Mouse (Mus musculus) left cerebral cortex, postnatal 36 days (tissue): ENCODE results near the gene Ilf3. TPM values are rescaled to one million over a fixed set of nuclear protein-coding genes. Genes with fewer than 3 reads are reported as not detected.
A peak's percentile ranks its signal among the peaks of the same experiment; 100 is the strongest.
"Not testable (repeated sequence)": the region's sequence is repeated elsewhere in the genome, so short reads cannot be mapped to it uniquely, and the experiment has no call there.

Source experiments
- DNase-seq, 2 experiments: peaks; one replicate each; pipeline ENCODE4 v3.0.0; 2021 to 2022; ENCODE audit warnings: low spot score in 2 of 2, mixed read lengths in 1 of 2
- intact Hi-C: fragments of 180-260 bp; cut with DNase I; formaldehyde crosslinking; loops from one replicate; pipeline ENCODE4 v1.15.1; 2025
- total RNA-seq, 2 experiments: library from RNA; stranded (reverse); gene quantifications; 2 replicates each; pipeline ENCODE4 v1.2.3; 2021

The Ilf3 gene
- 10 to 100 TPM; 75.5 to 75.9 TPM for total RNA-seq

GRCm38 (mm10) chr9:21367357-21368111 is at the start of gene Ilf3:
Ilf3 (plus strand) TSS chr9:21367871.
- peak; percentile 100 for DNase-seq
- intact Hi-C loops, result loop anchor here (2.0 to 5.0 kb wide), 2 partner anchors 43 to 105 kb away; partner anchors contain the start of gene Qtrt1

GRCm38 (mm10) chr9:21318792-21319191 is 48.9 kb upstream of the Ilf3 start:
- intact Hi-C loops, result no loop called here
- DNase-seq, result no peak

- intact Hi-C loops, result no loop called here
These were observed 48.2 kb upstream of the Ilf3 start for GRCm38 (mm10) chr9:21319503-21319902.

GRCm38 (mm10) chr9:21320280-21320618 is 47.4 kb upstream of the Ilf3 start:
- intact Hi-C loops, result no loop called here
- DNase-seq, result no peak

More at GRCm38 (mm10) chr9:21319503-21319902, 48.2 kb upstream of the Ilf3 start:
- no peak for DNase-seq

- intact Hi-C loops, result no loop called here
- DNase-seq, result peak; percentile 80
These were observed 46.8 kb upstream of the Ilf3 start, which contains the start of gene Slc44a2 for GRCm38 (mm10) chr9:21320619-21321512. Slc44a2 (plus strand) TSS chr9:21320698.

- intact Hi-C loops, result no loop called here
- DNase-seq, result peak in 1 of 2 experiments; percentile 26
These were observed 46.2 kb upstream of the Ilf3 start for GRCm38 (mm10) chr9:21321513-21321835.

GRCm38 (mm10) chr9:21322211-21322916 is 45.3 kb upstream of the Ilf3 start:
- intact Hi-C loops, result no loop called here
- peak; percentile 17 to 28 for DNase-seq

- DNase-seq, intact Hi-C loops: not testable (repeated sequence)
These were observed 44.8 kb upstream of the Ilf3 start for GRCm38 (mm10) chr9:21322917-21323297.

- intact Hi-C loops, result no loop called here
These were observed 43.4 kb upstream of the Ilf3 start for GRCm38 (mm10) chr9:21324269-21324668.

GRCm38 (mm10) chr9:21327569-21327968 is 40.1 kb upstream of the Ilf3 start:
- intact Hi-C loops, result no loop called here
- DNase-seq, result no peak

More at GRCm38 (mm10) chr9:21324269-21324668, 43.4 kb upstream of the Ilf3 start:
- no peak for DNase-seq

- no peak for DNase-seq
- intact Hi-C loops, result no loop called here
These were observed 39.6 kb upstream of the Ilf3 start for GRCm38 (mm10) chr9:21328041-21328440.

GRCm38 (mm10) chr9:21329041-21329440 is 38.6 kb upstream of the Ilf3 start:
- intact Hi-C loops, result no loop called here
- no peak for DNase-seq

- intact Hi-C loops, result no loop called here
- DNase-seq, result no peak
These were observed 37.9 kb upstream of the Ilf3 start for GRCm38 (mm10) chr9:21329699-21330289.

GRCm38 (mm10) chr9:21331365-21332140 is 36.1 kb upstream of the Ilf3 start:
- no peak for DNase-seq
- intact Hi-C loops, result no loop called here

- no peak for DNase-seq
- intact Hi-C loops, result no loop called here
These were observed 35.3 kb upstream of the Ilf3 start for GRCm38 (mm10) chr9:21332161-21333061.

- intact Hi-C loops, result no loop called here
- no peak for DNase-seq
These were observed 34.1 kb upstream of the Ilf3 start for GRCm38 (mm10) chr9:21333523-21333922.

- no peak for DNase-seq
- intact Hi-C loops, result no loop called here
These were observed 32.9 kb upstream of the Ilf3 start for GRCm38 (mm10) chr9:21334747-21335146.

GRCm38 (mm10) chr9:21335391-21335790 is 32.3 kb upstream of the Ilf3 start:
- intact Hi-C loops, result no loop called here
- DNase-seq, result no peak
